Mouse (Mus musculus) kidney, embryonic 14.5 days (tissue): ENCODE data around the gene Ybx1. TPM values are rescaled to one million over a fixed set of nuclear protein-coding genes. Genes with fewer than 3 reads are reported as not detected.
"Not testable (repeated sequence)": the region's sequence is repeated elsewhere in the genome, so short reads cannot be mapped to it uniquely, and the experiment has no call there.

Experiments
- ATAC-seq: fragments of 200-750 bp; cut with Nextera tagmentation; 2 replicates; pipeline ENCODE4 v1.8.0; 2017; ENCODE audit warnings: moderate number of reproducible peaks, mild to moderate bottlenecking, moderate TSS enrichment, moderate library complexity; ENCODE audit not compliant: low FRiP score, low TSS enrichment
- H3K27ac ChIP-seq: fragments of 300-500 bp; sonication (generic); 2 replicates; pipeline ENCODE4 v1.5.1; 2014; ENCODE audit warnings: low read depth, mild to moderate bottlenecking, low read length, moderate library complexity, mixed read lengths
- H3K27me3 ChIP-seq: fragments of 300-500 bp; sonication (generic); 2 replicates; pipeline ENCODE4 v1.6.1; 2014; ENCODE audit warnings: mild to moderate bottlenecking, low read length; ENCODE audit not compliant: control insufficient read depth, insufficient read depth
- H3K36me3 ChIP-seq: fragments of 300-500 bp; sonication (generic); 2 replicates; pipeline ENCODE4 v1.6.1; 2014; ENCODE audit warnings: low read length, mixed read lengths; ENCODE audit not compliant: control insufficient read depth, insufficient read depth
- H3K4me1 ChIP-seq: fragments of 300-500 bp; sonication (generic); 2 replicates; pipeline ENCODE4 v1.6.1; 2014; ENCODE audit warnings: low read length, mixed read lengths; ENCODE audit not compliant: control insufficient read depth, insufficient read depth
- H3K4me2 ChIP-seq: fragments of 300-500 bp; sonication (generic); replicated peaks from 2 replicates; pipeline ENCODE4 v1.6.1; 2014; ENCODE audit warnings: low read depth, mild to moderate bottlenecking, low read length
- H3K4me3 ChIP-seq: fragments of 300-500 bp; sonication (generic); 2 replicates; pipeline ENCODE4 v1.5.1; 2014; ENCODE audit warnings: mild to moderate bottlenecking, low read length
- H3K9ac ChIP-seq: fragments of 300-500 bp; sonication (generic); 2 replicates; pipeline ENCODE4 v1.6.1; 2014; ENCODE audit warnings: low read depth, mild to moderate bottlenecking, low read length, moderate library complexity
- H3K9me3 ChIP-seq: fragments of 300-500 bp; sonication (generic); 2 replicates; pipeline ENCODE4 v1.6.1; 2016; ENCODE audit warnings: low read length; ENCODE audit not compliant: control insufficient read depth
- WGBS: fragments of 180-500 bp; shearing (Covaris S2); extraction: QIAGEN DNeasy Blood & Tissue Kit; methylation state at CpG from one replicate; pipeline ENCODE4 v1.1.7; 2014; 5-methylcytosine and 5-hydroxymethylcytosine counted together
- polyA plus RNA-seq: library from polyadenylated mRNA; unstranded; fragments of >200 nt; fragmentation: Nextera tagmentation; extraction: Ambion mirVana; gene quantifications from 2 replicates; pipeline ENCODE4 v1.2.1, GENCODE M21; 2014

Gene Ybx1
- polyA plus RNA-seq, 1 experiment from 2014 or later = 969 TPM

DNA sequence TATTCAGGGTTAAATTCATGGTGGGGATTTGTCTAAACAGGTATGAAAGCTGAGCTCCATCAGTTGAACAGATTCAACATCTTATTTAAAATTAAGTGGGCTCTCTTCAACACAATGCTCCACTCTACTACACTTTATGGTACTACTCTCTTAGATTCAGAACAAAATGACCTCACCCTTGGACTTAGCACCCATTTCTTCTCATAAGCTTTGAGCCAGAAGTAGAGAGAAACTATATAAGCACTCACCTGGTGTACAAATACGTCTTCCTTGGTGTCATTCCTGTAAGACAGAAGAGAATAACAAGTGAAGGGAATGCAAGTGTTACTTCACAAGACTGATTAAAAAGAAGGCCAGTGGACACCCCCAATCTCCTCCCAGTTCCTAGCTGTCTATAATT is 9.5 kb downstream of the Ybx1 start:
- H3K4me2 ChIP-seq = no peak overlapping the region

GRCm38 (mm10) chr4:119278784-119279183 is 15.6 kb downstream of the Ybx1 start:
- 95% methylated on average over 15 of the region's 15 CpGs for WGBS
- H3K9ac ChIP-seq, ATAC-seq, H3K9me3 ChIP-seq, H3K27me3 ChIP-seq, H3K4me2 ChIP-seq, H3K4me1 ChIP-seq, H3K4me3 ChIP-seq, H3K27ac ChIP-seq: not testable (repeated sequence)
- H3K36me3 ChIP-seq = peaks cover 95% of the 10 kb centered on the region

More for the DNA sequence above, 9.5 kb downstream of the Ybx1 start:
- Histone ChIP-seq H3K9me3 (no peaks in the 10 kb centered on the region), H3K36me3 (peaks cover 77% of the 10 kb centered on the region), H3K4me3 (no peak overlapping the region), H3K4me1 (no peaks in the 10 kb centered on the region), H3K27me3 (no peaks in the 10 kb centered on the region), H3K9ac (no peak overlapping the region), H3K27ac (no peak overlapping the region)
- 74% methylated on average over 1 of the region's 1 CpGs for WGBS
- no peak for ATAC-seq

DNA sequence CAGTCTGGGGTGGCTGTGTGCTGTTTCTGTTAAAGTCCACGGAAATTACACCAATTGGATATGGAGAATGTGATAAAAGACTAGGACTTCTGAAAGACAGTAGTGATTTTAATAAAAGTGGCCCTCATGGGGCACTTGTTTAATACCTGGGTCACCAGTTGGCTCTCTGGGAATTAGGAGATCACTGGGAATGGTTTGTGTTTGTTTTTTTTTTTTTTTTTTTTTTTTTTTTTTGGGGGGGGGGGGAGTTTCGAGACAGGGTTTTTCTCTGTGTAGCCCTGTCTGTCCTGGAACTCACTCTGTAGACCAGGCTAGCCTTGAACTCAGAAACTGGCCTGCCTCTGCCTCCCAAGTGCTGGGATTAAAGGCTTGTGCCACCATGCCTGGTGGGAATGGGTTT is 18.7 kb downstream of the Ybx1 start:
- H3K27me3 ChIP-seq = no peaks in the 10 kb centered on the region
- H3K36me3 ChIP-seq = peaks cover 92% of the 10 kb centered on the region
- H3K4me3 ChIP-seq = no peak overlapping the region
- H3K9me3 ChIP-seq = no peaks in the 10 kb centered on the region
- WGBS = 88% methylated on average over 1 of the region's 2 CpGs
- no peak overlapping the region; the same call in 1 of the 2 replicates for H3K27ac ChIP-seq
- H3K9ac ChIP-seq = no peak overlapping the region
- ATAC-seq = no peak
- no peak overlapping the region for H3K4me2 ChIP-seq
- H3K4me1 ChIP-seq = no peaks in the 10 kb centered on the region

GRCm38 (mm10) chr4:119275226-119275625 is 19.2 kb downstream of the Ybx1 start:
- no peaks in the 10 kb centered on the region for H3K27me3 ChIP-seq
- ATAC-seq = no peak
- no peak overlapping the region for H3K4me2 ChIP-seq
- peaks cover 90% of the 10 kb centered on the region for H3K36me3 ChIP-seq
- WGBS = 84% methylated on average over 2 of the region's 2 CpGs
- H3K9me3 ChIP-seq = no peaks in the 10 kb centered on the region
- H3K4me3 ChIP-seq = no peak overlapping the region
- no peak overlapping the region; the same call in 1 of the 2 replicates for H3K27ac ChIP-seq
- H3K4me1 ChIP-seq = no peaks in the 10 kb centered on the region
- no peak overlapping the region for H3K9ac ChIP-seq

GRCm38 (mm10) chr4:119274627-119275026 is 19.8 kb downstream of the Ybx1 start:
- Histone ChIP-seq H3K9ac (no peak overlapping the region), H3K9me3 (no peaks in the 10 kb centered on the region), H3K27ac (no peak overlapping the region), H3K36me3 (peaks cover 88% of the 10 kb centered on the region), H3K4me2 (no peak overlapping the region), H3K4me1 (no peaks in the 10 kb centered on the region), H3K4me3 (no peak overlapping the region), H3K27me3 (no peaks in the 10 kb centered on the region)
- no peak for ATAC-seq
- 82% methylated on average over 1 of the region's 1 CpGs for WGBS

DNA sequence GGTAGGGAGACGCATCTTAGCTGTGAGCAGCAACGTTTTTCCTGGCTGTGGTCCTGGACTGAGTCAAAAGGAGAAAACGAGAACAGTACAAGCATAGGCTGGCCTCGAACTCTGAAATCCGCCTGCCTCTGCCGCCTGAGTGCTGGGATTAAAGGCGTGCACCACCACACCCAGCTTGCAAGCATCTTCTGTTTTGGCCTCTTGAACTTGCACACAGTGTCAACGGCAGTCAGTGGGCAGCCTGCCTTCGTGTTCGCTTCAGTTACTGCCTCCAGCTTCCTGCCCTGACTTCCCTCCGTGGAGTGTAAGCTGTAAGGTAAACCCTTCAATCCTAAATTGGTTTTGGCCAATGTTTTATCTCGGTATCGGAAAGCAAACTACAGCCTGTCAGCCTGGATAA is 27.8 kb downstream of the Ybx1 start:
- H3K36me3 ChIP-seq = peaks cover 13% of the 10 kb centered on the region
- 73% methylated on average over 13 of the region's 13 CpGs for WGBS

GRCm38 (mm10) chr4:119263459-119263858 is 30.9 kb downstream of the Ybx1 start:
- Histone ChIP-seq H3K27me3 (no peaks in the 10 kb centered on the region), H3K4me2 (no peak overlapping the region), H3K9me3 (no peaks in the 10 kb centered on the region), H3K9ac (0 out of 2 replicates have a peak overlapping the region, but pooled peaks have one; percentile 23), H3K4me1 (0 out of 2 replicates have a peak, but pooled peaks cover 4% of the 10 kb centered on the region), H3K4me3 (no peak overlapping the region), H3K27ac (no peak overlapping the region), H3K36me3 (no peaks in the 10 kb centered on the region)
- no peak for ATAC-seq
- WGBS = 79% methylated on average over 3 of the region's 3 CpGs

More for the DNA sequence above, 27.8 kb downstream of the Ybx1 start:
- Histone ChIP-seq H3K4me1 (no peaks in the 10 kb centered on the region), H3K4me2 (no peak overlapping the region), H3K9me3 (no peaks in the 10 kb centered on the region), H3K27me3 (no peaks in the 10 kb centered on the region), H3K9ac (no peak overlapping the region), H3K27ac (no peak overlapping the region), H3K4me3 (no peak overlapping the region)
- ATAC-seq = no peak

DNA sequence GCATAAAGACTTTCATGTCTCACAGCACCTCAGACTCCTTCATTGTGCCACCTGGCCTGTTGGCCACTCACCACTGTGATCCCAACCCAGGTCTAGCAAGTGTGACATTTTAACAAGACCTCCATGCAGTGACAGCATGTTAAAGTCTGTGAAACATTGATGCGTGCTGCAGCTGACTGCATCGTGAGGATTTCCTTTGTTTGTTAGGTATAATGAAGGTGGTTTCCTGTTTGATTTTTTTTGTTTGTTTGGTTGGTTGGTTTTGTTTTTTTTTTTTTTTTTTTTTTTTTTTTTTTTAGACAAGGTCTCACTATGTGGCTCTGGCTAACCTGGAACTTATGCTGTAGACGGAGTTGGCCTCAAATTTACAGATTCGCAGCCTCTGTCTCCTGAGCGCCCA is 31.9 kb downstream of the Ybx1 start:
- no peak for ATAC-seq
- Histone ChIP-seq H3K9ac (no peak overlapping the region), H3K4me1 (0 out of 2 replicates have a peak, but pooled peaks cover 7% of the 10 kb centered on the region), H3K27me3 (no peaks in the 10 kb centered on the region), H3K4me3 (no peak overlapping the region), H3K4me2 (no peak overlapping the region), H3K27ac (no peak overlapping the region), H3K9me3 (no peaks in the 10 kb centered on the region), H3K36me3 (no peaks in the 10 kb centered on the region)
- 84% methylated on average over 5 of the region's 5 CpGs for WGBS

DNA sequence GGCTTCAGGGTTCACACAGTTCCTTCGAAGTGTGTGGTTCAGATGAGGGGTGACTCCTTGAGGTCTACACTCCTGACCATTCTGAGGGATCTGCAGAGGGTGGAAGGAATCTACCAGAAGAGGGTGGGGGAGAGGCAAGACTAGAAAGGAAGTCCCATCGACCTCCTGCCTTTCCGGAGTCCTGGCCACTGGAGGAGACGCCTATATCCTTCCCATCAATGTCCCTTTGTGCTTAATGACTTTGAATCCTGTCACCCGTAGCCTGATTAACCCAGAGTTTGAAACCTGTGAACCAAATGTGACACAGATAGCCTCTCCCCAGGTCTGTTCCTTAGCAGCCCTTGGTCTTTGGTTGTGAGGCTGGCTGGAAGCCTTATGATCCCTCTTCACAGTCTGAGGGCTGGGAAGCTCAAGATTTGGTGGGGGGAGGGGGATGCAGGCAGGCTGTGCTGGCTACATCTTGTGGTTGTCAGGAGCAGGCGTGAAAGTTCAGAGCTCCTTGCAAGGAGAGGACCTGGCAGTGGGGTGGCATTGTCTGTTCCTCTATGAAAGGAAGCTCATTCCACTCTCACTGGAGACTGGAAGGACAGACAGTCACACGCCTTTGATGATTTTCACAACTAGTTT is 33.2 kb downstream of the Ybx1 start:
- H3K9ac ChIP-seq = no peak overlapping the region
- H3K9me3 ChIP-seq = no peaks in the 10 kb centered on the region
- WGBS = 43% methylated on average over 7 of the region's 7 CpGs
- 0 out of 2 replicates have a peak, but pooled peaks cover 9% of the 10 kb centered on the region for H3K4me1 ChIP-seq
- H3K4me2 ChIP-seq = no peak overlapping the region
- no peak for ATAC-seq
- no peaks in the 10 kb centered on the region for H3K36me3 ChIP-seq
- no peak overlapping the region for H3K4me3 ChIP-seq
- no peaks in the 10 kb centered on the region for H3K27me3 ChIP-seq
- no peak overlapping the region for H3K27ac ChIP-seq
